Mouse (Mus musculus): ENCODE measurements around the gene Sipa1l3. TPM values are rescaled to one million over a fixed set of nuclear protein-coding genes. Genes with fewer than 3 reads are reported as not detected.

The Sipa1l3 gene
- polyA plus RNA-seq, 1 experiment: 71.5 TPM

DNA sequence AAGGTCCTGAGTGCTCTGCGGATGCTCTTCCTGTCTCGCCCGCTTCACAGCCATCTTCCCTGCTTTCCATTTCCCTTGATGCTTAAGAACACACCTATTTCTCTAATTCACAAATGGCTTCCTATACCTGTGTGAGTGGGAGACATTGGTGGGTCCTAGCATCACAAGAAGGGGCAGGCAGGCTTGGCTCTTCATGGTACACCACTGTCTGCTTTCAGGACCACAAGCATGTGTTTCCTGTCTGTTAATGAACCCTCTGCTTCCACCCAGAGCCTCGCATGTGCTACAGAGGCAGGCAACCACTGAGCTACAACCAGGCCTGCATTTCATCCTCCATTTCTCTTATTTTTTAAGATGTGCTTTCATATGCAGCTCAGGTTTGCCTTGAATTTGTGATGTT is 116.4 kb downstream of the Sipa1l3 start:
- H3K36me3 ChIP-seq (ENCODE audit: control insufficient read depth, insufficient read depth, low read length): no peaks in the 10 kb centered on the region
- no peak overlapping the region for H3K27ac ChIP-seq (ENCODE audit: control insufficient read depth, insufficient read depth, low read depth, low read length)
- no peak overlapping the region for H3K4me3 ChIP-seq (ENCODE audit: control insufficient read depth, low read depth, low read length)
- H3K4me1 ChIP-seq (ENCODE audit: control insufficient read depth, insufficient read depth, low read length): no peaks in the 10 kb centered on the region
- TF ChIP-seq CTCF (IDR thresholded peaks at IDR 0.05; ENCODE audit: control insufficient read depth, insufficient read depth, insufficient replicate concordance, low read depth, low read length) (no peak), POLR2A (IDR thresholded peaks at IDR 0.05; ENCODE audit: control insufficient read depth, low read depth, low read length) (no peak)
- H3K27me3 ChIP-seq (ENCODE audit: control insufficient read depth, insufficient read depth, low read length): no peaks in the 10 kb centered on the region

DNA sequence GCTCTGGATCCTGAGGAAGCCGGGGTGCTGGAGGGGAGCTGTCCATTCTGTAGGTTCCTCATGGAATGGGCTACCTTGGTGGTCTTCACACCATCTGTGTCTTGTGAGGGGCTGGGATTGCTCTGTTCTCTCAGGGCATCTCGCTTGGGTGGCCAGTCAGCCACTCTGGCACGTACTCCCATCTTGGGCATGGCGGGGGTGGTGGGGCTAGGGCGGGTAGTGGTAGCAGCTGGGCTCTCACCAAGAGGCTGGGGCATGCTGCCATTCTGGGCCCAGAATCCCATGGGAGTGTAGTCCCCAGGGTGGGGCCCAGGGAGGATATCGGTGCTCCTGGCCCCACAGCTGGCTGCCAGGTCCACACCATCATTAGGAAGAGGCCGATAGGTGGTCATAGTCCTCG is 118.0 kb downstream of the Sipa1l3 start:
- Histone ChIP-seq H3K27ac (ENCODE audit: control insufficient read depth, insufficient read depth, low read depth, low read length) (no peak overlapping the region), H3K27me3 (ENCODE audit: control insufficient read depth, insufficient read depth, low read length) (no peaks in the 10 kb centered on the region), H3K4me1 (ENCODE audit: control insufficient read depth, insufficient read depth, low read length) (no peaks in the 10 kb centered on the region), H3K36me3 (ENCODE audit: control insufficient read depth, insufficient read depth, low read length) (no peaks in the 10 kb centered on the region), H3K4me3 (ENCODE audit: control insufficient read depth, low read depth, low read length) (no peak overlapping the region)
- no peak for TF ChIP-seq CTCF (IDR thresholded peaks at IDR 0.05; ENCODE audit: control insufficient read depth, insufficient read depth, insufficient replicate concordance, low read depth, low read length)
- no peak for TF ChIP-seq POLR2A (IDR thresholded peaks at IDR 0.05; ENCODE audit: control insufficient read depth, low read depth, low read length)

DNA sequence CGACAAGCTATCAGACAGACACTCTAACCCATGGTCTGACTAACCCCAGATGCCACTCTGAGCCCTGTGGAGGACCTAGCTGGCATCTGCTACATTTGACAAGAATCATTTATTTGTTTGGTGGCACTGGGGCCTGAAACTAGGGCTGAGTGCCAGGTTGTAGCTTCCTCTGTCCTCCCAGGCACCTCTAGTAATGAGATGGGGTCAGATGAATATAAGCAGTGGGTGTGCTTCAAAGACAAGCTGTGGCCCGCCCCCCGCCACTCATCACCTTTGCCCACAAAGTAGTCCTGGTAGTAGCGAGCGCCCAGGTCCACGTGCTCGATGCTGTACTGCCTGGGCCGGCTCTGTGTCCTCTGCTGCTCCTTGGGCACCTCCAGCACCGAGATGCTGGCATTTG is 119.4 kb downstream of the Sipa1l3 start:
- H3K27ac ChIP-seq (ENCODE audit: control insufficient read depth, insufficient read depth, low read depth, low read length): no peak overlapping the region
- H3K27me3 ChIP-seq (ENCODE audit: control insufficient read depth, insufficient read depth, low read length): no peaks in the 10 kb centered on the region
- H3K4me1 ChIP-seq (ENCODE audit: control insufficient read depth, insufficient read depth, low read length): no peaks in the 10 kb centered on the region
- H3K4me3 ChIP-seq (ENCODE audit: control insufficient read depth, low read depth, low read length): no peak overlapping the region
- TF ChIP-seq CTCF (IDR thresholded peaks at IDR 0.05; ENCODE audit: control insufficient read depth, insufficient read depth, insufficient replicate concordance, low read depth, low read length): no peak
- no peak for TF ChIP-seq POLR2A (IDR thresholded peaks at IDR 0.05; ENCODE audit: control insufficient read depth, low read depth, low read length)
- H3K36me3 ChIP-seq (ENCODE audit: control insufficient read depth, insufficient read depth, low read length): no peaks in the 10 kb centered on the region

DNA sequence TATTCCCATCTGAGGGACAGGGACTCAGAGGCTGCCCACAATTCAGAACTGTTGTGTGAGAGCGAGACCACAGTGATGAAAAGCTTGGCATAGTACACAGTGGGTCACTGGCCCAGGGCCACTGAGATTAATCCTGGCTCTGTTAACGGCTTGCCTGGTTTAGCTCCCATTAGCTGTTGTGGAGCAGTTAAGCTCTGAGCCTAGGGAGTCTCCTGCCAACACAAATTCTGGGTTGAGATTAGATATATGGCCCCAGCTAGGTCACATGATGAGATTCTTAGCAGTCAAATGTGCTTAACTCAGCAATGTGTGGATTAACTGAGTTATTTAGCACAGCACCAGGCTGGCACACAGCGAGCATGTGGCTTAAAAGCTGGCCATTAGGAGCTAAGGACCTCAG is 121.0 kb downstream of the Sipa1l3 start:
- Histone ChIP-seq H3K27ac (ENCODE audit: control insufficient read depth, insufficient read depth, low read depth, low read length) (no peak overlapping the region), H3K4me1 (ENCODE audit: control insufficient read depth, insufficient read depth, low read length) (no peaks in the 10 kb centered on the region; the same call in 1 of the 2 replicates), H3K27me3 (ENCODE audit: control insufficient read depth, insufficient read depth, low read length) (no peaks in the 10 kb centered on the region), H3K4me3 (ENCODE audit: control insufficient read depth, low read depth, low read length) (no peak overlapping the region), H3K36me3 (ENCODE audit: control insufficient read depth, insufficient read depth, low read length) (no peaks in the 10 kb centered on the region)
- TF ChIP-seq CTCF (IDR thresholded peaks at IDR 0.05; ENCODE audit: control insufficient read depth, insufficient read depth, insufficient replicate concordance, low read depth, low read length) (no peak), POLR2A (IDR thresholded peaks at IDR 0.05; ENCODE audit: control insufficient read depth, low read depth, low read length) (no peak)

DNA sequence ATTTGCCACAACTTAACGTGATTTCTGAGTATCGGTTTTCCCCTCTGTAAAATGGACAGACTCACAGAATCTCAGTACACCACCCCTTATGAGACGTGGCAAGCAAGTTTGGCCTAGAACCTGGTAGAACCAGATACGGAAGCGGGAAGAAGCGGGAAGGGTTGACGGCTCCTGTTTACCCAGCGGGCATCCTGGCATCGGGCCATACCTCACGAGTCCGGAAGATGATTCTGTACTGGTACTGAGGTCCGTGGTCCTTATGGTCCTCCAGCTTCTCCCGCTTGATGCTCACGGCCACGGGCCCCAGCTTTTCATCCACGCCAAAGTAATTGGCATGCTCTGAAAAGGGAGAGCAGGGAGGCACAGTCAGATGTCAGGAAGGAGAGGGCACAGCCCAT is 121.5 kb downstream of the Sipa1l3 start:
- no peak for TF ChIP-seq CTCF (IDR thresholded peaks at IDR 0.05; ENCODE audit: control insufficient read depth, insufficient read depth, insufficient replicate concordance, low read depth, low read length)
- no peak for TF ChIP-seq POLR2A (IDR thresholded peaks at IDR 0.05; ENCODE audit: control insufficient read depth, low read depth, low read length)

DNA sequence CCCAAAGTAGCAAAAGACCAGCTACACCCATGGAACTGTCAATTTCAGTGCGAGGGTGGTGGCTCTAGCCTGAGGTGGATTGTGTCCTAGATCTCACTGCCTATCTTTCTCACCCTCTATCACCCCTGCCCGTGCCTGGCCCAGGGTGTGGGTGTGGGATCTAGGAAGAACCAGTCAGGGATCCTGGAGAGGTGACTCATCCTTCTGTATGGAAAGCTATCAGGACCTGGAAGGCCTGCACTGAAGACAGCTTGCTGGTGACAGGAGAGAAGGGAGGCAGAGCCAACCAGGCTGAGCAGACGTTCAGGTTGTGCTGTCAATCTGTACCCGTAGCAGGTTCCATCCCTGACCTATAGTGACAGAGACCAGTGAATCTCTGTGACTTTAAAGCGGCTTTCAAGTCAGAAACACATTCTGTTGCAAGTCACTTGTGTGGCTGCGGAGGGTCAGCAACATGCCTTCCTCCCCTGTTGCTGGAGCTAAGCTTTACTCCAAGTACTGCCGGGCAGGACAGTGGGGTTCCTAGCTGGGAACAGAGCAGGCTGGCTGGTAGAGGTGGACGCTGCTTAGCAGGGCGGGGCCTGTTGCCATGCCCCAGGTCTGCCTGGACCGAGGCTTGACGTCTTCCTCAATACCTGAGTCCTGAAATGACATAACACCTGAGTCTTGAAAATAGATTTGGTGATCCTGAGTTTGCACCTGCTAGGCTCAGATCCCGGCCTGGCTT is 122.1 kb downstream of the Sipa1l3 start:
- Histone ChIP-seq H3K4me1 (ENCODE audit: control insufficient read depth, insufficient read depth, low read length) (no peaks in the 10 kb centered on the region; the same call in 1 of the 2 replicates), H3K27ac (ENCODE audit: control insufficient read depth, insufficient read depth, low read depth, low read length) (peak overlapping the region; percentile 37; the same call in 1 of the 2 replicates), H3K36me3 (ENCODE audit: control insufficient read depth, insufficient read depth, low read length) (no peaks in the 10 kb centered on the region), H3K27me3 (ENCODE audit: control insufficient read depth, insufficient read depth, low read length) (no peaks in the 10 kb centered on the region), H3K4me3 (ENCODE audit: control insufficient read depth, low read depth, low read length) (no peak overlapping the region)
- no peak for TF ChIP-seq POLR2A (IDR thresholded peaks at IDR 0.05; ENCODE audit: control insufficient read depth, low read depth, low read length)
- no peak for TF ChIP-seq CTCF (IDR thresholded peaks at IDR 0.05; ENCODE audit: control insufficient read depth, insufficient read depth, insufficient replicate concordance, low read depth, low read length)

More for the DNA sequence above, 121.5 kb downstream of the Sipa1l3 start:
- Histone ChIP-seq H3K27ac (ENCODE audit: control insufficient read depth, insufficient read depth, low read depth, low read length) (no peak overlapping the region), H3K36me3 (ENCODE audit: control insufficient read depth, insufficient read depth, low read length) (no peaks in the 10 kb centered on the region), H3K4me3 (ENCODE audit: control insufficient read depth, low read depth, low read length) (no peak overlapping the region), H3K4me1 (ENCODE audit: control insufficient read depth, insufficient read depth, low read length) (no peaks in the 10 kb centered on the region; the same call in 1 of the 2 replicates), H3K27me3 (ENCODE audit: control insufficient read depth, insufficient read depth, low read length) (no peaks in the 10 kb centered on the region)

DNA sequence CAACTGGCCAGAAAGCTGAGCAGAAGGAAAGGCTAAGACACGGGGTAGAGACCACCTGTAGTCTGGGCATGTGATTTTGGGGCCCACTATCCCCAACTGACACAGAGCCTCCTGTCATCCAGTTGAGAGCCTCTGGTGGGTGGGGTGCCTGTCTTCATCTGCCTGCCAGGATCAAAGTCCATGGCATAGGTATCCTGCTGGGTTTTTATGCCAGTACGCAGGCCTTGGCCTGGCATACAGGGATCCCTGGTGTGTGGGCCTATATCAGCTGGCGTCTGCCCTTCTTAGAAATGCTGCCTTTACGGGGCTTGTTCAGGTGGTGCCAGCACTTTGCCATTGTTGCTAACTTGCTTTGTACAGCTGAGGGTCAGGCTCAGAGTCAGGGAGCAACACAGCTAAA is 123.3 kb downstream of the Sipa1l3 start:
- no peaks in the 10 kb centered on the region for H3K27me3 ChIP-seq (ENCODE audit: control insufficient read depth, insufficient read depth, low read length)
- no peaks in the 10 kb centered on the region; the same call in 1 of the 2 replicates for H3K4me1 ChIP-seq (ENCODE audit: control insufficient read depth, insufficient read depth, low read length)
- no peaks in the 10 kb centered on the region for H3K36me3 ChIP-seq (ENCODE audit: control insufficient read depth, insufficient read depth, low read length)
- 0 out of 2 replicates have a peak overlapping the region, but pooled peaks have one; percentile 4 for H3K27ac ChIP-seq (ENCODE audit: control insufficient read depth, insufficient read depth, low read depth, low read length)
- no peak overlapping the region for H3K4me3 ChIP-seq (ENCODE audit: control insufficient read depth, low read depth, low read length)
- TF ChIP-seq POLR2A (IDR thresholded peaks at IDR 0.05; ENCODE audit: control insufficient read depth, low read depth, low read length) (no peak), CTCF (IDR thresholded peaks at IDR 0.05; ENCODE audit: control insufficient read depth, insufficient read depth, insufficient replicate concordance, low read depth, low read length) (no peak)

Data from testis, adult 2 months (tissue).